Mouse (Mus musculus) limb, embryonic 14.5 days (tissue): ENCODE data around the gene Mamdc2. TPM values are rescaled to one million over a fixed set of nuclear protein-coding genes. Genes with fewer than 3 reads are reported as not detected.

Experiments
- ATAC-seq: fragments of 200-750 bp; cut with Nextera tagmentation; 2 replicates; pipeline ENCODE4 v1.8.0; 2017; ENCODE audit warnings: low read depth, moderate number of reproducible peaks, moderate TSS enrichment; ENCODE audit not compliant: low FRiP score
- DNase-seq: peaks from one replicate; pipeline ENCODE4 v3.0.0-alpha.2; 2015; ENCODE audit warnings: low spot score
- H3K27ac ChIP-seq: fragments of 300-500 bp; sonication (generic); replicated peaks from 2 replicates; pipeline ENCODE4 v1.5.1; 2014; ENCODE audit warnings: low read depth, mild to moderate bottlenecking, low read length, moderate library complexity, mixed read lengths
- H3K27me3 ChIP-seq: fragments of 300-500 bp; sonication (generic); 2 replicates; pipeline ENCODE4 v1.6.1; 2014; ENCODE audit warnings: low read length, mixed read lengths; ENCODE audit not compliant: control insufficient read depth, insufficient read depth
- H3K36me3 ChIP-seq: fragments of 300-500 bp; sonication (generic); 2 replicates; pipeline ENCODE4 v1.6.1; 2014; ENCODE audit warnings: mild to moderate bottlenecking, low read length, moderate library complexity, mixed read lengths; ENCODE audit not compliant: control insufficient read depth, insufficient read depth
- H3K4me1 ChIP-seq: fragments of 300-500 bp; sonication (generic); 2 replicates; pipeline ENCODE4 v1.6.1; 2014; ENCODE audit warnings: antibody characterized with exemption, low read length, mixed read lengths; ENCODE audit not compliant: control insufficient read depth, insufficient read depth
- H3K4me2 ChIP-seq: fragments of 300-500 bp; sonication (generic); replicated peaks from 2 replicates; pipeline ENCODE4 v1.6.1; 2014; ENCODE audit warnings: low read depth, mild to moderate bottlenecking, low read length, moderate library complexity; ENCODE audit not compliant: severe bottlenecking
- H3K4me3 ChIP-seq: fragments of 300-500 bp; sonication (generic); replicated peaks from 2 replicates; pipeline ENCODE4 v1.5.1; 2014; ENCODE audit warnings: low read length
- H3K9ac ChIP-seq: fragments of 300-500 bp; sonication (generic); 2 replicates; pipeline ENCODE4 v1.6.1; 2014; ENCODE audit warnings: mild to moderate bottlenecking, low read depth, low read length, moderate library complexity; ENCODE audit not compliant: severe bottlenecking
- H3K9me3 ChIP-seq: fragments of 300-500 bp; sonication (generic); 2 replicates; pipeline ENCODE4 v1.6.1; 2016; ENCODE audit warnings: low read length; ENCODE audit not compliant: control insufficient read depth
- POLR2A ChIP-seq: fragments of 200-500 bp; IDR thresholded peaks from 2 replicates; pipeline ENCODE4 v1.8.0; 2012; ENCODE audit warnings: inconsistent platforms, mild to moderate bottlenecking, moderate library complexity, borderline replicate concordance; ENCODE audit not compliant: insufficient read depth, insufficient read length; ENCODE audit errors: extremely low read depth
- WGBS: fragments of 180-500 bp; shearing (Covaris S2); extraction: QIAGEN DNeasy Blood & Tissue Kit; methylation state at CpG from one replicate; pipeline ENCODE4 v1.1.7; 2014; 5-methylcytosine and 5-hydroxymethylcytosine counted together
- polyA plus RNA-seq, 2 experiments: library from polyadenylated mRNA; depleted of rRNA in 1 of 2; stranded (reverse) in 1 of 2; unstranded in 1 of 2; fragments of >200 nt; fragmentation: Nextera tagmentation in 1 of 2; extraction: Ambion mirVana in 1 of 2; gene quantifications; 2 replicates each; pipeline versions ENCODE4 v1.2.1 to v1.2.3; 2012 to 2014

Gene Mamdc2
- polyA plus RNA-seq, 2 experiments: 2.6 to 3.0 TPM

GRCm38 (mm10) chr19:23395956-23396355 lies 52.3 kb downstream of the Mamdc2 start:
- no peaks in the 10 kb centered on the region for H3K27me3 ChIP-seq
- ATAC-seq (no peak), DNase-seq (peak; percentile 47)
- H3K36me3 ChIP-seq: no peaks in the 10 kb centered on the region
- no peaks in the 10 kb centered on the region for H3K9me3 ChIP-seq
- no peak overlapping the region for H3K4me2 ChIP-seq
- H3K9ac ChIP-seq: no peak overlapping the region
- WGBS: 48% methylated on average over 2 of the region's 2 CpGs
- TF ChIP-seq POLR2A: no peak
- H3K27ac ChIP-seq: no peak overlapping the region
- no peak overlapping the region for H3K4me3 ChIP-seq
- no peaks in the 10 kb centered on the region for H3K4me1 ChIP-seq

DNA sequence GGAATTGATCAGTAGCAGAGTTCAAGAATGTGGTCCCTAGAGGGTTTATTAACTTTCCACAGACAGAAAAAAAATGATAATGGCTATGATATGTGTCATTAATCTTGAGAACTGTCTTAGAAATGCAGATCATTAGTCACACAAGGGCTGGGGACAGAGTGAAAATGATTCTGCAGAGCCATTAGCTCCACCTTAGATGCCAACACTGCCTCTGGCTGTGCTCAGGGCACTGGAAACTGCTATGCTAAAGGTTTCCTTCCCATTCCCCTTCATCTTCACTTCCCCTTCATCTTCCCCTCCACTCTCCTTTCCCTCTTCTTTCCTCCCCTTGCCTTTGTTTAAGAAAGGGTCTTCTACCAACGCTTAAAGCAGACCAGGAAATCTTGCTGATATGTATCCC lies 53.6 kb downstream of the Mamdc2 start:
- DNase-seq (no peak), ATAC-seq (no peak)
- no peak overlapping the region for H3K4me3 ChIP-seq
- H3K4me1 ChIP-seq: no peaks in the 10 kb centered on the region
- no peaks in the 10 kb centered on the region for H3K36me3 ChIP-seq
- no peak for TF ChIP-seq POLR2A
- H3K9ac ChIP-seq: no peak overlapping the region
- no peaks in the 10 kb centered on the region for H3K27me3 ChIP-seq
- no peaks in the 10 kb centered on the region for H3K9me3 ChIP-seq
- H3K4me2 ChIP-seq: no peak overlapping the region
- 65% methylated on average over 1 of the region's 1 CpGs for WGBS
- H3K27ac ChIP-seq: no peak overlapping the region

GRCm38 (mm10) chr19:23388862-23389272 lies 59.4 kb downstream of the Mamdc2 start:
- H3K4me3 ChIP-seq: no peak overlapping the region
- H3K27me3 ChIP-seq: no peaks in the 10 kb centered on the region
- no peaks in the 10 kb centered on the region for H3K9me3 ChIP-seq
- TF ChIP-seq POLR2A: no peak
- H3K36me3 ChIP-seq: no peaks in the 10 kb centered on the region
- no peak overlapping the region for H3K4me2 ChIP-seq
- H3K27ac ChIP-seq: no peak overlapping the region
- 75% methylated on average over 4 of the region's 4 CpGs for WGBS
- no peak overlapping the region for H3K9ac ChIP-seq
- H3K4me1 ChIP-seq: no peaks in the 10 kb centered on the region
- ATAC-seq (no peak), DNase-seq (no peak)

DNA sequence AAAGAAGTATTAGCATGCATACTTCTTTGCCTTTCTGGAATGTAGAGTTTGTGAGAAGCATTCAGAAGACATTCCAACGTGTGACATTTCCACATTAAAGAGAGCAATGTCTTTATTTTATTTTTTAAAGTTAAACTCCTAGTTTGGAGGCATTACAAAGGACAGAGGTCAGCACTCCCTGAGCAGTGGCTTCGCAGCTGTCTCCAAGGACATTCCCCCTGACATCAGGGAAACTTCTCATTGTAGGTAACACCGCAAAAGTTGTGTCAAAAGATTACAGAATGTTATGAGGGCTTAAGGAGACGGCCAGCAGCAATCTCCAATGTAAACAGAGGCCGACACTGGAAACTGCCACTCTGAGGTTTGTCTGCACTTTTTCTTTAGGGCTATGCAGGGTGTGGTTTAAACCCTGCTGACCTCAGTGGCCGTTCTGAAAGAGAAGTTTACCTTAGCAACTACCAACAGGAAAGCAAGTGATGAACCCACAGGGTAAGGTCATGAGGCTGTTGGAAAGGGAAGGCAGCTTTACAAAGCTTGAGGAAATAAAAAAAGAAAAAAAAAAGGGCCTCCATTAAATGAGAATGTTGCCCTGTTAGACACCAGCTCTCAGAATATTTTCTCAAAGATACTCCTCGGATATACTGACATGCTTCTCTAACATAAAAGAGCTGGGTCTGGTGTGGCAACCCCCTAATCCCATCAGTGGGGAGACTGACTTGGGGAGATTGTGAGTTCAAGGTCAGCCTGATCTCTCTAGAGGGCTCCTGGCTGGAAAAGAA lies 60.0 kb downstream of the Mamdc2 start:
- Histone ChIP-seq H3K4me1 (no peaks in the 10 kb centered on the region), H3K27me3 (no peaks in the 10 kb centered on the region), H3K27ac (no peak overlapping the region), H3K36me3 (no peaks in the 10 kb centered on the region), H3K4me2 (no peak overlapping the region), H3K4me3 (no peak overlapping the region), H3K9me3 (no peaks in the 10 kb centered on the region), H3K9ac (no peak overlapping the region)
- no peak for ATAC-seq
- WGBS: 26% methylated on average over 7 of the region's 7 CpGs
- DNase-seq: no peak
- no peak for TF ChIP-seq POLR2A

DNA sequence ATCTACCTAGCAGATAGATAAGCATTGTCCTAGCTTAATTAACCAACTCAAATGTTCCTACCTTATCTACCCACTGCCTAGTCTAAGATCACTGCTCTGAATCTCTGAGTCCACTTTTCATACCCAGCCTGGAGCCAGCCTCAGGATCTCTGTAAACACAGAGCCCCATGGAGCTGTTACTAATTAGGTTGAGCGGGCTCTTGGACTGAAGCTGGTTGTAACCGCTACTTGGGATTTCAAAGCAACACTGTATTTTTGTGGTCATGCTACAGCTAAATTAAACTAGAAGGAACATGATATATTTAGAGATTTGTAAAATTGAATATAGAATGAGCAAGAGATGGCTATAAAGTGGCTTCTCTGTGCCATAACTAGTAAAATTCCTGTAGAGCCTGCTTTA lies 65.8 kb downstream of the Mamdc2 start:
- no peak for TF ChIP-seq POLR2A
- Histone ChIP-seq H3K4me2 (no peak overlapping the region), H3K9ac (no peak overlapping the region), H3K27ac (no peak overlapping the region), H3K36me3 (no peaks in the 10 kb centered on the region), H3K9me3 (no peaks in the 10 kb centered on the region), H3K4me3 (no peak overlapping the region), H3K4me1 (no peaks in the 10 kb centered on the region), H3K27me3 (no peaks in the 10 kb centered on the region)
- ATAC-seq (no peak), DNase-seq (no peak)
- 31% methylated on average over 2 of the region's 2 CpGs for WGBS

GRCm38 (mm10) chr19:23380968-23381367 lies 67.3 kb downstream of the Mamdc2 start:
- no peak overlapping the region for H3K4me3 ChIP-seq
- DNase-seq (no peak), ATAC-seq (no peak)
- H3K36me3 ChIP-seq: no peaks in the 10 kb centered on the region
- no peak overlapping the region for H3K27ac ChIP-seq
- no peak overlapping the region for H3K9ac ChIP-seq
- TF ChIP-seq POLR2A: no peak
- no peak overlapping the region for H3K4me2 ChIP-seq
- no peaks in the 10 kb centered on the region for H3K9me3 ChIP-seq
- no peaks in the 10 kb centered on the region for H3K27me3 ChIP-seq
- WGBS: 90% methylated on average over 4 of the region's 4 CpGs
- H3K4me1 ChIP-seq: no peaks in the 10 kb centered on the region
